Mouse (Mus musculus): ENCODE results near the gene Trem1. TPM values are rescaled to one million over a fixed set of nuclear protein-coding genes. Genes with fewer than 3 reads are reported as not detected.

Gene Trem1
- polyA plus RNA-seq, 1 experiment from 2014 or later: not detected

GRCm38 (mm10) chr17:48287276-48287675, 54.7 kb downstream of the Trem1 start:
- Histone ChIP-seq H3K27ac (replicated peaks) (no peak overlapping the region), H3K4me1 (no peaks in the 10 kb centered on the region), H3K27me3 (no peaks in the 10 kb centered on the region), H3K4me2 (replicated peaks) (no peak overlapping the region), H3K9me3 (replicated peaks) (no peaks in the 10 kb centered on the region), H3K9ac (no peak overlapping the region), H3K4me3 (replicated peaks) (no peak overlapping the region), H3K36me3 (no peaks in the 10 kb centered on the region)
- 60% methylated on average over 2 of the region's 2 CpGs for WGBS
- ATAC-seq (ENCODE audit: insufficient number of reproducible peaks, low FRiP score, low TSS enrichment, low read depth): no peak

- Histone ChIP-seq H3K9ac (no peak overlapping the region), H3K4me1 (no peaks in the 10 kb centered on the region), H3K27ac (replicated peaks) (no peak overlapping the region), H3K4me2 (replicated peaks) (no peak overlapping the region), H3K36me3 (no peaks in the 10 kb centered on the region), H3K4me3 (replicated peaks) (no peak overlapping the region), H3K27me3 (no peaks in the 10 kb centered on the region), H3K9me3 (replicated peaks) (no peaks in the 10 kb centered on the region)
- 81% methylated on average over 5 of the region's 5 CpGs for WGBS
- no peak for ATAC-seq (ENCODE audit: insufficient number of reproducible peaks, low FRiP score, low TSS enrichment, low read depth)
Observed at GRCm38 (mm10) chr17:48293500-48294194, 61.1 kb downstream of the Trem1 start.

Other genes with a start within 250 kb of the Trem1 start
- not detected in 2 replicates for gene 1700122O11Rik, start 194.5 kb upstream of the Trem1 start, polyA plus RNA-seq (2015; fragmentation: Nextera tagmentation; extraction: Ambion mirVana)
- not detected in 2 replicates for gene 1700067P10Rik, start 143.4 kb upstream of the Trem1 start, polyA plus RNA-seq (2015; fragmentation: Nextera tagmentation; extraction: Ambion mirVana)
- gene 9830107B12Rik, start 86.5 kb upstream of the Trem1 start, polyA plus RNA-seq (2015; fragmentation: Nextera tagmentation; extraction: Ambion mirVana): not detected in 2 replicates
- 0.35 TPM in 1 of 2 replicates, not detected in the other for gene A530064D06Rik, start 65.5 kb upstream of the Trem1 start, polyA plus RNA-seq (2015; fragmentation: Nextera tagmentation; extraction: Ambion mirVana)
- not detected in 2 replicates for gene Trem3, start 15.0 kb downstream of the Trem1 start, polyA plus RNA-seq (2015; fragmentation: Nextera tagmentation; extraction: Ambion mirVana)
- gene Treml4, start 31.5 kb downstream of the Trem1 start, polyA plus RNA-seq (2015; fragmentation: Nextera tagmentation; extraction: Ambion mirVana): 0.15 and 0.42 TPM in 2 replicates
- 0.05 and 0.13 TPM in 2 replicates for gene Treml2, start 66.7 kb downstream of the Trem1 start, polyA plus RNA-seq (2015; fragmentation: Nextera tagmentation; extraction: Ambion mirVana)
- gene B430306N03Rik, start 83.4 kb downstream of the Trem1 start, polyA plus RNA-seq (2015; fragmentation: Nextera tagmentation; extraction: Ambion mirVana): 0.24 and 0.27 TPM in 2 replicates
- 4.3 and 5.8 TPM in 2 replicates for gene Trem2, start 113.6 kb downstream of the Trem1 start, polyA plus RNA-seq (2015; fragmentation: Nextera tagmentation; extraction: Ambion mirVana)
- gene Treml1, start 127.1 kb downstream of the Trem1 start, polyA plus RNA-seq (2015; fragmentation: Nextera tagmentation; extraction: Ambion mirVana): 0.98 and 1.0 TPM in 2 replicates
- 14.2 TPM in 2 replicates for gene Nfya, start 177.1 kb downstream of the Trem1 start, polyA plus RNA-seq (2015; fragmentation: Nextera tagmentation; extraction: Ambion mirVana)
- 46.5 TPM in 2 replicates for gene Oard1, start 177.2 kb downstream of the Trem1 start, polyA plus RNA-seq (2015; fragmentation: Nextera tagmentation; extraction: Ambion mirVana)
- 25.7 and 38.4 TPM in 2 replicates for gene Apobec2, start 200.2 kb downstream of the Trem1 start, polyA plus RNA-seq (2015; fragmentation: Nextera tagmentation; extraction: Ambion mirVana)
- 1.6 and 2.4 TPM in 2 replicates for gene Tspo2, start 218.8 kb downstream of the Trem1 start, polyA plus RNA-seq (2015; fragmentation: Nextera tagmentation; extraction: Ambion mirVana)
- gene Unc5cl, start 222.1 kb downstream of the Trem1 start, polyA plus RNA-seq (2015; fragmentation: Nextera tagmentation; extraction: Ambion mirVana): 0.43 TPM in 1 of 2 replicates, not detected in the other